Mouse (Mus musculus) central nervous system, embryonic 14 days (tissue): ENCODE measurements around the gene Gm2163. TPM values are rescaled to one million over a fixed set of nuclear protein-coding genes. Genes with fewer than 3 reads are reported as not detected.

ENCODE experiments used
- polyA plus RNA-seq: library from polyadenylated mRNA; depleted of rRNA; stranded (reverse); fragments of >200 nt; gene quantifications from 2 replicates; pipeline ENCODE4 v1.2.3, GENCODE M21; 2012; rRNA removed

The Gm2163 gene
- 0.38 and 0.56 TPM in 2 replicates for polyA plus RNA-seq

DNA sequence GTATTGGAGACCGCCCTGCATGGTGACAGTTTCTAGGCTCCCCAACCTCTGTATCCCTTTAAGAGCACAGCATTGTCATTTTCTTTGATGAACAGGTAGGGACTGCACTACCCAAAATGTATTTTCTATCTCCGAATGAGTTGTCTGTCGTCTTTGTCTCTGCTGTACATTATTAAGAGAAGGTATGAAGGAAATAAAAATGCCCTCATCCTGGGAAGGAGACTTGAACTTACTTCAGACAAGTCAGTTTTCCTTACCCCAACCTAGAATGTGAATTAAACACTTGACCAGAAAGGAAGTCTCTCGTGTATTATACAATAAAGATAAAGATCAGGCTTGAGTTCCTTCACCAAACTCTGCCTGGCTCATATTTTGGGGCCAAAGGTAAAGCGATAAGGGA, at the start of gene Gm2163:
Gene Gm2163, plus strand, starts transcription at position 301 of the 400 bp plus-strand sequence.

DNA sequence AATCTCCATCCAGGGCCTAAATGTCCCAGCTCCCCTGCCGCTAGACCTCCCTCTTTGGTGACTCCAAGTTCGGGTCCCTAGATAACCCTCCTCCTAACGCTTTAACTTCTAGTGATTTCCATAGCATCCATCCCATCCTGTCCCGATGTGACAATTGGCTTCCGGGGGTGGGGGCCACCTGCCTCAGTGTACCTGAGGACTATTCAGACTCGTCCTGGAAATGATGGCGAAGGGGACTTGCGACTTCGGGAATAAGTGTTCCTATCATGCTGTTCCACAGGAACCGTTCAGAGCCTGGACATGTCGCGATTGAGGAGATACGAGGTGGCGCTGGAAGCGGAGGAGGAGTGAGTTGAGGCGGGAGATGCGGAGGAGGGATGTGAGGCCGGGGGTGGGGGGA, 27.5 kb upstream of the Gm2163 start, which contains the start of gene Gm21586:
Gene Gm21586, plus strand, starts transcription at position 301 of the 400 bp plus-strand sequence.

DNA sequence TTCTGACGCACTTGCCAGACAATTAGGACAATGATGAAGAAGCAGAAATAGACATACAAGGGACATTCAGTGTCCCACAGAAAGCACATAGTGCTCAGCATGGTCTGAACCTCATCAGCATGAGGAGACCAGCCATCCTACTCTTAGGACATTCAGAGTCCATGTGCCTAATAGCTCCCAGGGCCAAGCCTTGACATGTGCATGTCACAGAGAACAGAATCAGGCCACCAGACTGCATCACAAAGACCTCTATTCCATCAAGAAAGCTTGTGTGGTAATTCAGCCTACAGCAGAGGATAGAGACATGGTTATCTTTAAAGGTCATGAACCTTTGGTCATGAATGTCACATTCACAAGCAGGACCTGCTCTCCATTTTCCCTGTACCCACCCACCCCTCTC, 61.5 kb downstream of the Gm2163 start, which contains the start of gene Fam205a2:
Gene Fam205a2, minus strand, starts transcription at position 101 of the 400 bp plus-strand sequence.

DNA sequence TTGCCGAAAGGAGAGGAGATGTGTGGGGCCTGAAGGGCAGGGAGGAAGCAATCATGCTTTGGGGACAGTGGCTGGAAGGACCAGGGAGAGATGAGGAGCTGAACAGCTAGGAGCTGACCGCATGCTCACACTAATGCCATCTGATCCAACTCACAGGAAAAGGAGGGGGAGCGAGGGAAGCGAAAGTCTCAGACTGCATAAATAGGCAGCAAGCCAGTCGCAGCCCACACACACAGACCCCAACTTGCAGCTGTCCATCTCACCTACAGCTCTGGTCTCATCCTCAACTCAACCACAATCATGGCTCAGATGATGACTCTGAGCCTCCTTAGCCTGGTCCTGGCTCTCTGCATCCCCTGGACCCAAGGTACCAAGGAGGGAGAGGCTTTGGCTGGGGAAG, 145.3 kb downstream of the Gm2163 start, which contains the start of gene Gm10591:
Gene Gm10591, plus strand, starts transcription at position 301 of the 400 bp plus-strand sequence.

DNA sequence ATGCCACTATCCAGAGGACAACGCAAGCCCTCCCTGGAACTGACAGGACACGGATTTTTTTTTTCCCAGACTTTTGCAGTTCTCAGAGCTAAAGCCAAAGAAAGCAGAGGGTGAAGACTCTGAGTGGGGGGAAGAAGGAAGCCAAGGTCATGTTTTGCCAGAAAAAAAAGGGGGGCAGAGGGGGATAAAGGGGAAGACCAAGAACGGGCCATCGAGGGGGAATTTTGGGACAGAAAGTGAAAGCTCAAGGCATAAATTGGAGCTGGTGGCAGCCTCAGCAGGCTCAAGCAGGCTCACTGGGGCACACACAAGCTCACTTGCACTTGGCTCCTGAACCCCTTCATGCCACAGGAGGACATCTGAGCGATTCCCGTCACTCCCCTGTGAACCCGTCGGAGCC, 162.9 kb downstream of the Gm2163 start, which contains the start of gene Gm2564:
Gene Gm2564, plus strand, starts transcription at position 301 of the 400 bp plus-strand sequence.

Other genes starting within 250 kb of the Gm2163 start
- gene Gm10600, start 226.1 kb upstream of the Gm2163 start, polyA plus RNA-seq, result not detected in 2 replicates
- not detected in 2 replicates for gene Ccl21b, start 211.0 kb upstream of the Gm2163 start, polyA plus RNA-seq
- gene Gm21953, start 172.5 kb upstream of the Gm2163 start, polyA plus RNA-seq, result not detected in 2 replicates
- gene Fam205a3, start 148.4 kb upstream of the Gm2163 start, polyA plus RNA-seq, result not detected in 2 replicates
- not detected in 2 replicates for gene Gm21586, start 27.4 kb upstream of the Gm2163 start, polyA plus RNA-seq
- not detected in 2 replicates for gene Fam205a2, start 61.4 kb downstream of the Gm2163 start, polyA plus RNA-seq
- gene Gm10591, start 145.4 kb downstream of the Gm2163 start, polyA plus RNA-seq, result not detected in 2 replicates
- 0.11 and 0.25 TPM in 2 replicates for gene Gm2564, start 163.0 kb downstream of the Gm2163 start, polyA plus RNA-seq
- 0.51 TPM in 1 of 2 replicates, not detected in the other for gene Ccl27b, start 188.5 kb downstream of the Gm2163 start, polyA plus RNA-seq
- 0.06 and 0.18 TPM in 2 replicates for gene Il11ra2, start 195.1 kb downstream of the Gm2163 start, polyA plus RNA-seq